Comparison of ENCODE assay signal across 10 mouse cellular contexts in genomic region chr8:91324271-91324670, GRCm38 (mm10). TPM values are rescaled to one million over a fixed set of nuclear protein-coding genes. Genes with fewer than 3 reads are reported as not detected.
DNase-seq lines count a peak whose midpoint lies in the region; ATAC-seq and TF ChIP-seq lines count a peak whose summit lies in the region.
"Had no signal": no experiment of that assay in that cellular context is flagged by ENCODE, and none has a peak within 500 bp of the region (broad histone marks: within the 10 kb centered on the region; RNA-seq: fewer than 3 reads in every experiment).

No protein-coding gene starts in this region.

- peak; percentile 23 for TF ChIP-seq CTCF in lung, embryonic 14.5 days (IDR thresholded peaks at IDR 0.05; ENCODE audit: low read depth)
- TF ChIP-seq CTCF in cortical plate, adult 2 months (IDR thresholded peaks at IDR 0.05; ENCODE audit: extremely low read depth, insufficient read depth, low read length), result peak; percentile 29; the same call in 1 of the 2 replicates

- TF ChIP-seq POLR2A in cortical plate, adult 2 months (IDR thresholded peaks at IDR 0.05; ENCODE audit: extremely low read depth, insufficient read depth, low read length), result no peak

- 72% methylated on average over 9 of the region's 9 CpGs for WGBS in heart, embryonic 13.5 days
- WGBS in lung, embryonic 14.5 days, result 62% methylated on average over 9 of the region's 9 CpGs
- WGBS in liver, embryonic 16.5 days (ENCODE audit: insufficient replicate concordance), result 66% methylated on average over 9 of the region's 9 CpGs

- no peaks in the 10 kb centered on the region for H3K27me3 ChIP-seq in heart, embryonic 13.5 days (replicated peaks)
- H3K27me3 ChIP-seq in lung, embryonic 14.5 days (ENCODE audit: insufficient read depth, low read length), result no peaks in the 10 kb centered on the region
- no peaks in the 10 kb centered on the region for H3K27me3 ChIP-seq in liver, embryonic 16.5 days (ENCODE audit: control insufficient read depth, insufficient read depth, low read depth, low read length)
- H3K27me3 ChIP-seq: forebrain, embryonic 12.5 days had no signal

- peak overlapping the region; percentile 33; the same call in 1 of the 2 replicates for H3K9ac ChIP-seq in heart, embryonic 13.5 days
- H3K9ac ChIP-seq in lung, embryonic 14.5 days, result no peak overlapping the region
- no peak overlapping the region for H3K9ac ChIP-seq in liver, embryonic 16.5 days (ENCODE audit: low read depth, low read length)
- H3K9ac ChIP-seq: forebrain, embryonic 12.5 days had no signal

- H3K27ac ChIP-seq in heart, embryonic 13.5 days (replicated peaks), result peak overlapping the region; percentile 50; the same call in 1 of the 2 replicates
- H3K27ac ChIP-seq in lung, embryonic 14.5 days (ENCODE audit: low read depth), result no peak overlapping the region
- H3K27ac ChIP-seq in cortical plate, adult 2 months (ENCODE audit: insufficient read depth, low read length), result no peak overlapping the region
- H3K27ac ChIP-seq in liver, embryonic 16.5 days (ENCODE audit: low read length), result no peak overlapping the region
- H3K27ac ChIP-seq: forebrain, embryonic 12.5 days had no signal

- no peak for ATAC-seq in heart, embryonic 13.5 days (ENCODE audit: extremely low read depth, insufficient number of reproducible peaks, low FRiP score, low TSS enrichment)
- ATAC-seq in lung, embryonic 14.5 days (ENCODE audit: insufficient read depth), result no peak
- peak; percentile 32; the same call in 1 of the 2 replicates for ATAC-seq in liver, embryonic 16.5 days (ENCODE audit: low read depth)

- no peaks in the 10 kb centered on the region for H3K9me3 ChIP-seq in heart, embryonic 13.5 days
- no peaks in the 10 kb centered on the region for H3K9me3 ChIP-seq in lung, embryonic 14.5 days (ENCODE audit: low read depth, low read length)
- H3K9me3 ChIP-seq in liver, embryonic 16.5 days (replicated peaks; ENCODE audit: control insufficient read depth, low read length), result no peaks in the 10 kb centered on the region
- H3K9me3 ChIP-seq: forebrain, embryonic 12.5 days had no signal

- no peak overlapping the region for H3K4me3 ChIP-seq in heart, embryonic 13.5 days
- no peak overlapping the region for H3K4me3 ChIP-seq in lung, embryonic 14.5 days (ENCODE audit: low read depth, low read length)
- no peak overlapping the region for H3K4me3 ChIP-seq in cortical plate, adult 2 months (ENCODE audit: insufficient read depth, low read length)
- no peak overlapping the region for H3K4me3 ChIP-seq in liver, embryonic 16.5 days (ENCODE audit: low read depth, low read length)
- H3K4me3 ChIP-seq: forebrain, embryonic 12.5 days had no signal

- H3K36me3 ChIP-seq in heart, embryonic 13.5 days, result peaks cover 27% of the 10 kb centered on the region
- H3K36me3 ChIP-seq in lung, embryonic 14.5 days (ENCODE audit: insufficient read depth), result peaks cover 9% of the 10 kb centered on the region; the same call in 1 of the 2 replicates
- H3K36me3 ChIP-seq in liver, embryonic 16.5 days (ENCODE audit: control insufficient read depth, insufficient read depth), result no peaks in the 10 kb centered on the region
- H3K36me3 ChIP-seq: forebrain, embryonic 12.5 days had no signal

- intact Hi-C loops in heart, postnatal 36 days (cut with DNase I), result no loop called here

- peaks cover 23% of the 10 kb centered on the region for H3K4me1 ChIP-seq in heart, embryonic 13.5 days
- peaks cover 5% of the 10 kb centered on the region for H3K4me1 ChIP-seq in lung, embryonic 14.5 days (ENCODE audit: insufficient read depth)
- H3K4me1 ChIP-seq in cortical plate, adult 2 months (ENCODE audit: control insufficient read depth, insufficient read depth, low read length), result peaks cover 8% of the 10 kb centered on the region
- H3K4me1 ChIP-seq in liver, embryonic 16.5 days (ENCODE audit: control insufficient read depth, low read depth, low read length), result no peaks in the 10 kb centered on the region

- DNase-seq in heart, postnatal 36 days, result no peak
- no peak for DNase-seq in lung, embryonic 14.5 days
- DNase-seq in lung, postnatal 14 days, result no peak
- DNase-seq in Muller cell, postnatal 12 days (ENCODE audit: inconsistent ontology term), result no peak
- DNase-seq: adrenal gland, adult 2 months; thymus, postnatal 36 days had no signal

- H3K4me2 ChIP-seq in heart, embryonic 13.5 days, result no peak overlapping the region
- H3K4me2 ChIP-seq in lung, embryonic 14.5 days, result no peak overlapping the region
- no peak overlapping the region for H3K4me2 ChIP-seq in liver, embryonic 16.5 days (ENCODE audit: low read depth, low read length)
- H3K4me2 ChIP-seq: forebrain, embryonic 12.5 days had no signal

RNA-seq across cellular contexts. Expression of gene Fto, which starts 10.9 kb away (rescaled TPM):
- polyA plus RNA-seq in heart, embryonic 13.5 days (2015; fragmentation: Nextera tagmentation; extraction: Ambion mirVana), result 64.3 and 66.0 TPM in 2 replicates
- total RNA-seq in heart, postnatal 36 days (2021), result 10 to 100 TPM; 62.9 to 68.3 TPM
- polyA plus RNA-seq in lung, embryonic 14.5 days (2014; fragmentation: Nextera tagmentation; extraction: Ambion mirVana), result 104 and 109 TPM in 2 replicates
- polyA plus RNA-seq in cortical plate, adult 2 months (2012; rRNA removed), result 119 and 123 TPM in 2 replicates
- 18.2 and 19.9 TPM in 2 replicates for polyA plus RNA-seq in liver, embryonic 16.5 days (2015; fragmentation: Nextera tagmentation; extraction: Ambion mirVana)

RNA-seq across cellular contexts. Expression of gene Rpgrip1l, which starts 11.2 kb away (rescaled TPM):
- 6.2 and 6.9 TPM in 2 replicates for polyA plus RNA-seq in heart, embryonic 13.5 days (2015; fragmentation: Nextera tagmentation; extraction: Ambion mirVana)
- 1 to 10 TPM; 1.7 to 3.8 TPM for total RNA-seq in heart, postnatal 36 days (2021)
- polyA plus RNA-seq in lung, embryonic 14.5 days (2014; fragmentation: Nextera tagmentation; extraction: Ambion mirVana), result 10.4 and 11.6 TPM in 2 replicates
- polyA plus RNA-seq in cortical plate, adult 2 months (2012; rRNA removed), result 7.8 and 8.1 TPM in 2 replicates
- 1.7 and 2.0 TPM in 2 replicates for polyA plus RNA-seq in liver, embryonic 16.5 days (2015; fragmentation: Nextera tagmentation; extraction: Ambion mirVana)
